Mouse (Mus musculus) E14TG2a.4 (cell line): ENCODE data around the gene Fam53b.

ENCODE experiments used
- CTCF ChIP-seq: conservative IDR thresholded peaks from 2 replicates; pipeline ENCODE4 v1.5.1; 2014; ENCODE audit warnings: low read length
- NANOG ChIP-seq: IDR thresholded peaks from 2 replicates; pipeline ENCODE4 v1.6.1; 2014; ENCODE audit warnings: borderline replicate concordance, low read length, mixed read lengths

GRCm38 (mm10) chr7:132767999-132768370, 45.7 kb downstream of the Fam53b start:
- TF ChIP-seq CTCF (no peak), NANOG (no peak)
